Mouse (Mus musculus) cortical plate, adult 2 months (tissue): ENCODE measurements around the gene Gm6583. TPM values are rescaled to one million over a fixed set of nuclear protein-coding genes. Genes with fewer than 3 reads are reported as not detected.
A peak's percentile ranks its signal among the peaks of the same experiment; 100 is the strongest.

ENCODE experiments used
- H3K27ac ChIP-seq: fragments of 200-500 bp; 2 replicates; pipeline ENCODE4 v1.5.1; 2012; ENCODE audit warnings: low read length, control low read depth, inconsistent platforms; ENCODE audit not compliant: insufficient read depth
- H3K4me1 ChIP-seq: fragments of 200-500 bp; 2 replicates; pipeline ENCODE4 v1.6.1; 2011; ENCODE audit warnings: low read length; ENCODE audit not compliant: control insufficient read depth, insufficient read depth
- H3K4me3 ChIP-seq: fragments of 200-500 bp; 2 replicates; pipeline ENCODE4 v1.5.1; 2011; ENCODE audit warnings: mild to moderate bottlenecking, low read length, control low read depth; ENCODE audit not compliant: insufficient read depth
- CTCF ChIP-seq: fragments of 200-500 bp; IDR thresholded peaks from 2 replicates; pipeline ENCODE4 v1.5.1; 2011; ENCODE audit warnings: mild to moderate bottlenecking, control low read depth, low read length; ENCODE audit not compliant: insufficient read depth; ENCODE audit errors: extremely low read depth
- POLR2A ChIP-seq: fragments of 200-500 bp; IDR thresholded peaks from 2 replicates; pipeline ENCODE4 v1.6.1; 2011; ENCODE audit warnings: mild to moderate bottlenecking, low read length, control low read depth; ENCODE audit not compliant: insufficient read depth; ENCODE audit errors: extremely low read depth
- polyA plus RNA-seq: library from polyadenylated mRNA; depleted of rRNA; stranded (reverse); fragments of >200 nt; gene quantifications from 2 replicates; pipeline ENCODE4 v1.2.3, GENCODE M21; 2012; rRNA removed

The Gm6583 gene
- 0.04 and 0.13 TPM in 2 replicates for polyA plus RNA-seq

DNA sequence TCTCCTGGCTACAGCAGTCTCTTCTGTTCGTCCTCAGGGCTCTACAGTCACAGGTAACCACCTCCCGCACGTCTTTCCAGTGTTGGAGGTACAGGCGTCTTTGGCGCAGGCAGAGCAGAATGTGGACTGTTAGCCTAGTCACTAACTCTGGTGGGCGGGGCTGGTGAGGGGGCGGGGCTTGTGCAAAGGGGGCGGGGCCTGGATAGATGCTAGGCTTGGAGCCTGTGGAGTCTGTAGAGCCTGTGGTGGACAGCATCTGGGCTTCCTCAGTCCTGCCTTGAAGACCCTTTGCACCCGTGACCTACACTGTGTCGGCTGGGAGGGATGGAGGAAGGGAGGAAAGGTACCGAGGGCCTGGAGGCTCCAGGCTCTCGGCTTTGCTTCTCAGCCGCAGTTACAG lies at the start of gene Gm6583:
Gene Gm6583, minus strand, starts transcription at position 124 of the 400 bp plus-strand sequence.
- H3K4me3 ChIP-seq, result no peak within 1 kb of the TSS
- H3K4me1 ChIP-seq, result 0 out of 2 replicates have a peak, but pooled peaks cover 1% of the 10 kb centered on the region
- no peak within 1 kb of the TSS for H3K27ac ChIP-seq
- TF ChIP-seq POLR2A (no peak), CTCF (no peak)

GRCm38 (mm10) chr5:112402437-112402836 lies 46.6 kb upstream of the Gm6583 start:
- no peaks in the 10 kb centered on the region; the same call in 1 of the 2 replicates for H3K4me1 ChIP-seq
- TF ChIP-seq CTCF, result no peak
- TF ChIP-seq POLR2A, result no peak
- no peak overlapping the region for H3K27ac ChIP-seq
- no peak overlapping the region for H3K4me3 ChIP-seq

DNA sequence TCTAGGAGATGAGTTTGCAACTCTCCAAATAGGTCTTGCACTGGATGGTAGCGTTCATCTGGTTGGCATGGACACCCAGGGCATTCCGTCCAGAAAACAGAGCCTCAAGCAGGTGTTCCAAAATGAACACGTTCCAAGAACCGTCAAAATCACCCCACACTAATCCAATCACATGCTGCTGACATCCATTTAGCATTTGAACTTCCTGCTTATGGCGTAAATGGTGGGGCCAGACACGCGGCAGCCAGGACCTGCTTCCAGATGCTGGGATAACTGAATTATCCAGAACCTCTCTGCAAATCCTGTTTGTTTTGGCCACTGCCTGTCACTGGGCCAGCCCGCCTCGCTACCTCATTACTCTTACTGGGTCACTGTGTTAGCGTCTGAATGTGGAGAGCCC lies 43.5 kb upstream of the Gm6583 start:
- TF ChIP-seq POLR2A, result no peak
- TF ChIP-seq CTCF, result no peak
- no peak overlapping the region for H3K27ac ChIP-seq
- H3K4me3 ChIP-seq, result no peak overlapping the region
- H3K4me1 ChIP-seq, result peaks cover 3% of the 10 kb centered on the region

- Histone ChIP-seq H3K4me3 (no peak overlapping the region), H3K4me1 (peaks cover 7% of the 10 kb centered on the region; the same call in 1 of the 2 replicates), H3K27ac (no peak overlapping the region)
- no peak for TF ChIP-seq CTCF
- no peak for TF ChIP-seq POLR2A
Observed at GRCm38 (mm10) chr5:112396066-112396465, 40.2 kb upstream of the Gm6583 start.

GRCm38 (mm10) chr5:112394779-112395443 lies 39.1 kb upstream of the Gm6583 start, which contains the start of gene Asphd2:
Gene Asphd2, minus strand, starts transcription at chr5:112394866.
- Histone ChIP-seq H3K4me3 (peak within 1 kb of the TSS; percentile 74), H3K4me1 (peaks cover 11% of the 10 kb centered on the region; the same call in 1 of the 2 replicates), H3K27ac (peak within 1 kb of the TSS; percentile 69)
- TF ChIP-seq CTCF (no peak), POLR2A (peak; percentile 41; the same call in 1 of the 2 replicates)

DNA sequence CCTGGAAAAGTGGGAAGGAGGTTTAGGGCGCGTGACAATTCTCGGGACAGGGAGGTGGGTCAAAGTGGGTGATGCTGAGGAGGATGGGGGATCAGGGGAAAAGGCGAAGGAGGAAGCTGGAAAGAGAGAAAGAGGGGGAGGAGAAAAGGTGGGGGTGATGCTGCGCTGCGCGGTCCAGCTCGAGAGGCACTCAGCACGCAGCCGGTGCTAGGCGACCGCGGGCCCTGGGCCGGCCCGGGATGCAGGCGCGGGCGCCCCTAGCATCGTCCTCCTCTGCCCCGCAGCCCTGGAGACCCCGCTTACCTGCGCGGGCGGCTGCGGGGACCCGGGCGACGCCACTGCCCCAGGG lies 38.6 kb upstream of the Gm6583 start:
- no peak for TF ChIP-seq POLR2A
- TF ChIP-seq CTCF, result no peak
- H3K4me1 ChIP-seq, result peaks cover 11% of the 10 kb centered on the region; the same call in 1 of the 2 replicates

GRCm38 (mm10) chr5:112393741-112394414 lies 38.0 kb upstream of the Gm6583 start:
- Histone ChIP-seq H3K27ac (peak overlapping the region; percentile 18; the same call in 1 of the 2 replicates), H3K4me3 (peak overlapping the region; percentile 74), H3K4me1 (peaks cover 16% of the 10 kb centered on the region; the same call in 1 of the 2 replicates)
- TF ChIP-seq CTCF (no peak), POLR2A (no peak)

More for the DNA sequence above, 38.6 kb upstream of the Gm6583 start:
- Histone ChIP-seq H3K4me3 (peak overlapping the region; percentile 74), H3K27ac (peak overlapping the region; percentile 18; the same call in 1 of the 2 replicates)

DNA sequence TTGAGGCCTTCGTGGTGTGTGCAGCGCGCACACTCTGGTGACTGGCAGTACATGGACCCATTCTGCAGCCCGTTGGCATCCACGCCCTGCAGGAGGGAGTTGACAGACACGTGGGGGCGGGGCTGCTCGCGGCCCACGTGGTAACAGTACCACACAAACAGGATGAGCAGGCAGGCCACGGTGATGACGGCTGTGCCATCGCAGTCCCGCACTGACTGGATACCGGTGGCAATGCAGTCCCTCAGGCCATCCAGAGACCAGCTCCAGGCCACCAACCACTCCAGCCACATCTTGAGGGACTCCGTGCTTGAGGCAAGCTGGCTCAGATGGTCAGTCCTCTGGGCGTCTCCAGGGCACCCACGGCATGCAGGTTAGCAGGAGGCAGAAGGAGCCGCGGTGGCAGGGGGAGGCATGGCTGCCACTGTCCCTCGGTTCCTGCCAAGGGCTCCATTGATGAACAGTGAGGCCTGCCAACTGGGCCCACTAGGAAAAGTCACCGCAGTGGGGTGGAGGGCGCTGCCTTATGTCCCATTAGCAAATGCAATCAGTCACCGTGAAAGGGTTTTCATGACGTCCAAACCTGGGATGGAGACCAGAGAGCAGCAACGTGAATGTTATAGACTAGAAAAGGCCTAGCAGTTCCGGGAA lies 36.0 kb upstream of the Gm6583 start:
- peaks cover 19% of the 10 kb centered on the region for H3K4me1 ChIP-seq
- TF ChIP-seq POLR2A (no peak), CTCF (no peak)
- no peak overlapping the region for H3K27ac ChIP-seq
- H3K4me3 ChIP-seq, result no peak overlapping the region

DNA sequence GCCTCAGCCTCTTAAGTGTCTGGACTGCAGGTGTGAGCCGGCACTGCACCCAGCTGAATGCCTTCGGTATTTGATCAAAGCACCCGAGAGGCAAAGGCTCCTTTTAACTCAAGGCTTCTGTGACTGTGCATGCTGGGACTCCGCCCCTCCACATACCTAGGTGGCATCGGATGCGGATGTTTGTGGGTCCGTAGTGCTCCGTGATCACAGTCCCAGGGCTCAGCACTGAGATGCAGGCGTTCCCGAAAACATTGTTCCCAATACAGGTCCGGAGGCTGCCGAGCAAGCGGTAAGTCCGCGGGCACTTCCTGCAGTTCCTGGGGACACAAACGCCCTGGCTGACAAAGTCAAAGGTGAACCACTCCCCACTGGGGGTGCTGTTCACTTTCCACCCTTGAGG lies 35.2 kb upstream of the Gm6583 start:
- Histone ChIP-seq H3K27ac (no peak overlapping the region), H3K4me1 (peaks cover 19% of the 10 kb centered on the region), H3K4me3 (no peak overlapping the region)
- TF ChIP-seq CTCF (no peak), POLR2A (no peak)
